Mouse (Mus musculus): Measurements from ENCODE around the gene Ube4a. TPM values are rescaled to one million over a fixed set of nuclear protein-coding genes. Genes with fewer than 3 reads are reported as not detected.

Gene Ube4a
- total and polyA plus RNA-seq, 3 experiments: 6.4 to 121 (median 90.8) TPM

Other genes with a start within 250 kb of the Ube4a start
- gene Phldb1, start 230.4 kb downstream of the Ube4a start, total RNA-seq (2021): 10 to 100 TPM; 24.9 to 54.1 TPM
- gene Phldb1, start 230.4 kb downstream of the Ube4a start, polyA plus RNA-seq (2012; rRNA removed): 59.7 and 90.9 TPM in 2 replicates
- 100 to 1,000 TPM; 145 to 172 TPM for gene Arcn1, start 197.8 kb downstream of the Ube4a start, total RNA-seq (2021)
- gene Arcn1, start 197.8 kb downstream of the Ube4a start, polyA plus RNA-seq (2012; rRNA removed): 17.1 and 23.2 TPM in 2 replicates
- gene Ift46, start 197.7 kb downstream of the Ube4a start, total RNA-seq (2021): 100 to 1,000 TPM in 1 of 2 experiments, 10 to 100 TPM in 1; 73.0 to 102 TPM
- 20.7 and 22.2 TPM in 2 replicates for gene Ift46, start 197.7 kb downstream of the Ube4a start, polyA plus RNA-seq (2012; rRNA removed)
- 1 to 10 TPM; 3.1 to 9.8 TPM for gene Tmem25, start 166.3 kb downstream of the Ube4a start, total RNA-seq (2021)
- gene Tmem25, start 166.3 kb downstream of the Ube4a start, polyA plus RNA-seq (2012; rRNA removed): 15.7 and 22.1 TPM in 2 replicates
- 1 to 10 TPM; 1.6 to 4.1 TPM for gene Ttc36, start 162.5 kb downstream of the Ube4a start, total RNA-seq (2021)
- gene Ttc36, start 162.5 kb downstream of the Ube4a start, polyA plus RNA-seq (2012; rRNA removed): 16.6 and 21.5 TPM in 2 replicates
- 10 to 100 TPM; 20.0 to 38.4 TPM for gene Kmt2a, start 84.3 kb downstream of the Ube4a start, total RNA-seq (2021)
- gene Kmt2a, start 84.3 kb downstream of the Ube4a start, polyA plus RNA-seq (2012; rRNA removed): 12.9 and 19.4 TPM in 2 replicates
- 100 to 1,000 TPM; 557 to 696 TPM for gene Atp5l, start 44.9 kb downstream of the Ube4a start, total RNA-seq (2021)
- 184 and 248 TPM in 2 replicates for gene Atp5l, start 44.9 kb downstream of the Ube4a start, polyA plus RNA-seq (2012; rRNA removed)
- 1 to 10 TPM in 1 of 2 experiments, not detected in 1; 1.0 TPM for gene Cd3g, start 14.8 kb upstream of the Ube4a start, total RNA-seq (2021)
- 0.21 TPM in 1 of 2 replicates, not detected in the other for gene Cd3g, start 14.8 kb upstream of the Ube4a start, polyA plus RNA-seq (2012; rRNA removed)
- gene Cd3d, start 16.2 kb upstream of the Ube4a start, total RNA-seq (2021): under 1 TPM in 1 of 2 experiments, not detected in 1; 0.90 TPM
- 0.06 TPM in 1 of 2 replicates, not detected in the other for gene Cd3d, start 16.2 kb upstream of the Ube4a start, polyA plus RNA-seq (2012; rRNA removed)
- gene Cd3e, start 44.0 kb upstream of the Ube4a start, total RNA-seq (2021): 1 to 10 TPM in 1 of 2 experiments, under 1 TPM in 1; 0.55 to 1.5 TPM
- gene Cd3e, start 44.0 kb upstream of the Ube4a start, polyA plus RNA-seq (2012; rRNA removed): 0.34 and 0.42 TPM in 2 replicates
- gene Mpzl2, start 74.2 kb upstream of the Ube4a start, total RNA-seq (2021): 10 to 100 TPM in 1 of 2 experiments, 1 to 10 TPM in 1; 9.2 to 12.5 TPM
- 3.7 and 4.9 TPM in 2 replicates for gene Mpzl2, start 74.2 kb upstream of the Ube4a start, polyA plus RNA-seq (2012; rRNA removed)
- 10 to 100 TPM in 1 of 2 experiments, 1 to 10 TPM in 1; 6.2 to 13.3 TPM for gene Mpzl3, start 89.6 kb upstream of the Ube4a start, total RNA-seq (2021)
- gene Mpzl3, start 89.6 kb upstream of the Ube4a start, polyA plus RNA-seq (2012; rRNA removed): 0.99 and 1.3 TPM in 2 replicates
- 1 to 10 TPM; 1.0 to 2.9 TPM for gene Jaml, start 113.6 kb upstream of the Ube4a start, total RNA-seq (2021)
- 0.06 and 0.08 TPM in 2 replicates for gene Jaml, start 113.6 kb upstream of the Ube4a start, polyA plus RNA-seq (2012; rRNA removed)
- 10 to 100 TPM; 10.4 to 13.5 TPM for gene Scn2b, start 152.2 kb upstream of the Ube4a start, total RNA-seq (2021)
- gene Scn2b, start 152.2 kb upstream of the Ube4a start, polyA plus RNA-seq (2012; rRNA removed): 2.0 and 2.2 TPM in 2 replicates
- gene Scn4b, start 172.8 kb upstream of the Ube4a start, total RNA-seq (2021): 1 to 10 TPM in 1 of 2 experiments, under 1 TPM in 1; 0.46 to 1.0 TPM
- gene Scn4b, start 172.8 kb upstream of the Ube4a start, polyA plus RNA-seq (2012; rRNA removed): 0.18 and 0.51 TPM in 2 replicates
- 1 to 10 TPM in 1 of 2 experiments, not detected in 1; 1.1 TPM for gene BC049352, start 216.4 kb upstream of the Ube4a start, total RNA-seq (2021)
- gene BC049352, start 216.4 kb upstream of the Ube4a start, polyA plus RNA-seq (2012; rRNA removed): 0.16 and 0.23 TPM in 2 replicates
- not detected for gene Tmprss4, start 238.5 kb upstream of the Ube4a start, total RNA-seq (2021)
- not detected in 2 replicates for gene Tmprss4, start 238.5 kb upstream of the Ube4a start, polyA plus RNA-seq (2012; rRNA removed)